Mouse (Mus musculus): ENCODE results near the gene Nckap5l. TPM values are rescaled to one million over a fixed set of nuclear protein-coding genes. Genes with fewer than 3 reads are reported as not detected.

Gene Nckap5l
- 1 to 10 TPM; 1.2 to 2.3 TPM for polyA plus RNA-seq (2017; shearing (Covaris generic))

DNA sequence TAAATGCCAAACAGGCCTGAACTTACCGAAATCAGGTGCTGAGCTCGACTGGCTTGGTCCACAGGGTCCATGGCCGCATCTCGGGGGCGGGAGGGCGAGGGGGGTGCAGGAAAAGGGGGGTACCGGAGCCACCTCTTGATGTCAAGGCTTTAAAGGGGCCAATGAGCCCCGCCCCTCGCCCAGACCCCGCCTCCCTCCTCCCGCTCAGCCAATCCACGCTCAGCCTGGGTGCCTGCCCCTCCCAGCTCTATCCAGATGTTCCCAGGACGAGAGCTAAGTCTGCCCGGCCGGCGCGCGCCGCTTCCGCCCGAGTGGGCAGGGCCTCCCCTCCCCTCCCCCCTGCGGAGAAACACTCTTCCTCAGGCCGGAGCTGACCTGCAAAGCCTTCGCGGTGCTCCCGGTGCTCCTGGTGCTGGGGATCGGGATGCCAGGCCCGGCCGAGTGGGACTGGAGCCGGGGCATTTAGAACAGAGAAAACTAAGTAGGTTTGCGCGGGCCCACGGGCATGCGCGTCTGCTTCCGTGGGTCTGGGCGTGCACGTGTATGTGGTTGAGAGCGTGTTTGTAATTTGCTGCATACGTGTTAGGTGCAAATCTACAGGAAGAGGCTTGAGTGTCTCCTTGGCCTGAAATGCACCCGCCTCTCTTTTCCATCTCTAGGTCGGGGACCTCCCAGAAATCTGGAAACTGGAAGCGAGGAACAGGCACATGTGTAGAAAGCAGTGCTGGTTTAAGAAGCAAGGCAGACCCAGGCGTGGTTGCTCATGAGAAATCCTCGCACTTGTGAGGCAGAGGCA lies at the start of gene Nckap5l:
Nckap5l (minus strand) TSS at position 143 of the 796 bp plus-strand sequence.
- ATAC-seq = peak; percentile 94

DNA sequence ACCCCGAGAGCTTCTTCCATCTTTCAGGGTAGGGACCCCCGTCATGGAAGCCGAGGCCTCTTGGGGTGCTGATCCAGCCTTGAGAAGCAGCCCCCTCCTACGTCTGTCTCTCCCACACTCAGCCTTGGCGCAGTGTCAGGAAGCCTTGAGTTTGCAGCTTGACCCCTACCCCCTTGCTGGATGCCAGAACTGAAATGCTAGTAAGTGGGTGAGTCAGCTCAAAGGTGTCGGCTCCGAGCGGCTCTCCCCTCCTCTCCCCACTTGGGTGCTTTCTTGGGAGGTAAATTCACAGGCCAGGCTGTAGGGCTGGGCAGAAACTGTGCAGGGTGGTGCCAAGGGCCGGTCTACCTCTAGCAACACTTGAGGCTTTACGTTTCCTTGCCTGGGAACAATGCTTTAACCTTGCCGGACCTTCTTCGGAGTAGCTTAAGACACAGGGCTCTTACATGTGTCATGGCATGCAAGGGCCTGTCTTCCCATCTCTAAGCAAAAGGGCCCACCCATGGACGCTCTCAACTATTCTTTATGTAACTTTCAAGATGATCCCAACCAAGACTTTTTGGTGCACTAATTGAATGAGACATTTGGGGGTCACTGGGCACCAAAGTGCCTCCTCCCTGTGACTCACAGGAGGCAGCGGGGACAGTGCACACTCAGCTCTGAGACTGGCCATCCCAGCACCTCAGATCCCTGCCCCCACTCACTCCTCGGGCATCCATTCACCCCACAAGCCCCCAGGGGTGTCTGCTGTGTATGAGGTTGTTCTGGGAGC lies 48.0 kb upstream of the Nckap5l start:
- ATAC-seq = no peak

- ATAC-seq = no peak
These were observed 45.7 kb upstream of the Nckap5l start for GRCm38 (mm10) chr15:99503256-99503655.

GRCm38 (mm10) chr15:99502311-99502831 lies 44.8 kb upstream of the Nckap5l start:
- no peak for ATAC-seq

GRCm38 (mm10) chr15:99501292-99502260 lies 44.0 kb upstream of the Nckap5l start:
- no peak for ATAC-seq

GRCm38 (mm10) chr15:99500320-99500719 lies 42.8 kb upstream of the Nckap5l start:
- no peak for ATAC-seq

DNA sequence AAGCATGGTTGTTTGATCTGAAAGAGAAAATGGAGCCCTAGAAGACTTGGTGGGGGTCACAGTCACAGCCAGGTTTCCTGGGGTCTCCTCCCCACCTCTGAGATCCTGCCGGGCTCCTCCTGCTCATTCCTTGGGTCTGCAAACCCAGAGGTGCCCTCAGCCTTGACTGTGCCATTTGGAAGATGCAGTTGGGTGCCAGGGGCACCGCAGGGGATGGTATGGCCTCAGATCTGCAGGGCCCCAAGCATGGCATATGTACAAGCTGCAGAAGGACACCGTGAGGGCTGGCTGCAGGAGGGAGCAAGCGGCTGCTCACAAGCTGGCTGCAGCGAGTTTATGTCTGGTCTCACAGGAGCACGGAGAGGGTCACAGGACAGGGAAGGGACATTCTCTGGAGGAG lies 42.2 kb upstream of the Nckap5l start:
- no peak for ATAC-seq

DNA sequence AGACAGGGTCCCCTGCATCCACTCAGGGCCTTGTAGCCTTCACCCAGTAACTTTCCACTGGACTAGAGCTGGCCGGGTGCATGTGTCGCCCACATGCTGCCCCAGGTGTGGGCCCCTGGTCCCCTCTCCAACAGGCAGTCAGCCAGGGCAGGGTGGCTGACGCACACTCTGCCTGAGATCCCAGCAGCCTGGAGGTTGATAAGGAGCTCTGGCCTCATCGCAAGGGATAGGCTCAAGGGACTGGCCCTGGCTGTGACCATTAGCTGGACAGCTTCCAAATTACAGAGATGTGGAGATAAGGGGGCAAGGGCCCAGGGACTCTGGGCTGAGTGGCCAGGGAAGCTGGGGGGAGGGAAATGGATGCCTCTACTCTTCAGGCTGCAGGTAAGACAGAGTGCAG lies 41.2 kb upstream of the Nckap5l start:
- ATAC-seq = no peak

DNA sequence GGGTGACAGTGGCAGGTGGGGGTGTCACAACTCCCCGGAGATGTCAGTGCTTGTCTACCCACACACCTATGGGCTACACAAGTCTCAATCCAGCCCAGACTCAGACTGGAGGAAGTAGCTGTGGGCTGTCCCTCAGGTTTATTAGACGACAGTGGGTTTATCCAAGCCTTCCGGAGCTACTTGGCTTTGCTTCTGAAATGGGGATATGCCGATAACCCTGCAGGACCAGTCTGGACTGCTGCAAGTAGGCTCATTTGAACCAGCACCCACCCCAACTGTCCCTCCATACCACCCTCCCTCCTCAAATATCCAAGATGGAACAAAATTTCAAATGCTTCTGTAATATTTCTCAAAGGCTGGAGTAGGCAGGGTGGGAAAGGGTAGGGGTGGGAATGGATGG lies 40.8 kb upstream of the Nckap5l start:
- no peak for ATAC-seq

GRCm38 (mm10) chr15:99497527-99498242 lies 40.1 kb upstream of the Nckap5l start:
- ATAC-seq = no peak

- ATAC-seq = no peak
These were observed 39.5 kb upstream of the Nckap5l start for GRCm38 (mm10) chr15:99497061-99497460.

DNA sequence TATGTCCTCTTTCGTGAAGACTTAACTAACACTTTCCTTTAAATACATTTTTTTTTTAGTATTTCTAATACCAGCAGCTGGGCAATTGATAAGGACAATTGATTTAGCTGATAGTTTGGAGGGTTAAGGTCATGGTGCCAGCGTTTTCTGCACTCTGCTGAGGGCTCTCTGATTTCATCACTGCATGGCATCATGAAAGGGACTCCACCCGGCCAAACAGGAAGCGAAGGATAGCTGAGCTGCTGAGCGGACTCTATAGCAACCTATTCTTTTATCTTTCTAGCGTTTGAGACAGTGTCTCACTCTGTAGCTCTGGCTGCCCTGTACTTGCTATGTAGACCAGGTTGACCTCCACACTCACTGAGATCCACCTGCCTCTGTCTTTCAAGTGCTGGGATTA lies 27.2 kb upstream of the Nckap5l start:
- no peak for ATAC-seq

DNA sequence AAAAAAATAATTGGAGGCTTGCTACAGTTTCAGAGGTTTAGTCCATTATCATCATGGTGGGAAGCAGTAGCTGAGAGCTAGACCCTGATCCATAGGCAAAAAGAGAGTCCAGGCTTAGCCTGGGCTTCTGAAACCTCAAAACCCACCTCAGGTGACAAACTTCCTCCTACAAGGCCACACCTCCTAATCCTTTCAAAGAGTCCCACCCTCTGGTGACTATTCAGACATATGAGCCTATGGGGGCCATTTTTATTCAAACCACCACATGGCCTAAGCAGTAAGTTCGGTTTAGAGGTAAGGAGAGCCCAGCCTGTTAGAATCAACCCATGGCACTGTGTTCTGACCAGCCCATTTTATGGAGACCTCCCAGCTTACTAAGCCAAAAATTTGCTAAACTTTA lies 18.3 kb upstream of the Nckap5l start:
- ATAC-seq = no peak

DNA sequence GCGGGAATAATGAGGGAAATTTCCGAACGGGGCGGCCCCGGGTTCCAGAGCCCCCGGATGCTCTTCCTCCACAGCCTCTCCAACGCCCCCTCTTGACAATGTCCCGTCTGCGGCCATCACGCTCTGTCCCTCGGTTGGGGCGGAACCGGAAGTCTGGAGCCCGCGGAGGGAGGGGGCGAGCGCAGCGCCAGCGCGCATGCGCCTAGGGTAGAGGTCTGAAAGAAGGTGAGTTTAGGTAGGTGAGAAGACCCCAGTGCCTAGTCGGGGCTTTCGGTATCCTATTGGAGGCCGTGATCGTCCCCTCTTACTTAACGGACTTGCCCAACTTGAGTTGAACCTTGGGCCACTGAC lies 17.0 kb upstream of the Nckap5l start, which contains the start of gene Bcdin3d:
Bcdin3d (minus strand) TSS at position 155 of the 351 bp plus-strand sequence.
- ATAC-seq = peak; percentile 74

DNA sequence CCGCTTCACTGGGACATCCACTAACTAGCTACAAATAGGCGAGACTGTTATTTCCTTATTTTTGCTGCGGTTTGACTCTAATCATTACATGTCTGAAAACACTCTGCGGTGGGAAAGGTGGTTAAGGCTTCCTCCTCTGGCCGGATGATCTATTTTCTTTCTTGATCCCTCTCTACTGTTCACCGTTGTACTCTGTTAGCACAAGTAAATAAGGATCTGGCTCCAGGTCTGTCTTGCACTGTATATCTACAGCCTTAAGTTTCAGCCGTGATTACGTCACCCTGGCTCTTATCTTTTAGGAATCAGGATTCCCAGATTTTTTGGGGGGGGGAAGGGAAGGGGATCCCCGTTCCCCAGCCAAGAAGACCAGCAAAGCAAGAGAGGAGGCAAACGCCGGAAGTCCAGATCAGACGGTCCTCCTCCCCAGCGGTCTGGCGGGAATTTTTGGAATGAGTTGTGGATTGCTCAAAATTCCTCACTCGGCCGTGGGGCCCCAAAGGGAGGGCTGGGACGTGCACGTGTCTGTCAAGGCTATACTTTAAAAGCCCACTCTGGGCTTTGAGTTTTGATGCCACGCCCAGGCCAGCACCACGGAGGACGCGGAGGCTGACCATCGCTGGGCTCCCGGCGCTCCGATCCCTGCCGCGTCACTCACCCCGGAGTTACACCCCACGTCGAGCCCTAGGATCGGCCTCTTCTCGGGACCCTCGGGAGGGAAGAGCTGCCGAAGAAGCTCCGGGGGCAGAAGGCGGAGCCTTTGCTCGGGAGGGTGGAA lies 16.4 kb upstream of the Nckap5l start:
- peak; percentile 20 for ATAC-seq

DNA sequence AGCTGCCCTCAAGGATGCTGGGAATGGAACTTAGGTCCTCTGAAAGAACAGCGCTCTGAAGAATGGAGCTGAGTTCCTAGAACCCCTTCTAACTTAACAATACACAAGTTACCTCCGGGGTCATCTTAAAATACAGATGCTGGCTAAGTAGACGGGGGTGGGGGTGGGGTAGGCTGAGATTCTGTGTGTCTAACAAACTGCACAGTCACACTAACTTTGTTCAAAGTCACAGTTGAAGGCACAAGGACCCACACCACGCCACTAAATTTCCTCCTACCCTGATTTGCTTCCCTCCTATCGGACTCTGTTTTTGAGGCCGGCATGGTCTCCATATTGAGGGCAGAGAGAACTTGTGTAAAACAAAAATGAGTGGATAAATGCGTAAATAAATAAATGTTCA lies 15.4 kb upstream of the Nckap5l start:
- ATAC-seq = no peak

GRCm38 (mm10) chr15:99471677-99472063 lies 14.1 kb upstream of the Nckap5l start:
- ATAC-seq = peak; percentile 30

- peak; percentile 44 for ATAC-seq
These were observed 13.6 kb upstream of the Nckap5l start for GRCm38 (mm10) chr15:99470971-99471676.

DNA sequence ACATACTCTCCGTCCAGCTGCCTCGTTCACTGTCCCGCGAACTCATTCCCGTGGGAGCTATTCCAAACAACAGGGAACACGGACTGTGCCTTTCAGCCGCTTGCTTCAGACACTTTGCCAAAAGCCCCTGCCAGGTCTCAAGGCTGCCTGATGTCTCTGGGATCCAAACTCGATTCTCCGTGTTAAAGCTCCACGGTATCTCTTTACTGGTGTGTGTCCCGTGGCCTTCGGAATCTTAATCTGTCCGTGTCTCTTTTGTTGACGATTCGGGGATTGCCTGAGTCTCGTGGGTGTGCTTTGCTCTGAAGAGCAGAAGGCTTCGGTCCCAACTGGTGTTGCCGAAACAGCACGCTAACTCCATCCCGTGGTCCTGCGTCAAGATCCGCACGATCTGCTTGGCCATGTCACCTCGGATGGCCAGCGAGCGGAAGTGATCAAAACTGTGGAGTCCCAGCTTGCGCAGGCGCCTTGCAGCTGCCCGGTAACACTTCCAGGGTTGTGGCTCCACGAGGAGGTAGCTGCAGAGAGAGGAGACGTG lies 12.7 kb upstream of the Nckap5l start:
- no peak for ATAC-seq

- ATAC-seq = no peak
These were observed 12.2 kb upstream of the Nckap5l start for GRCm38 (mm10) chr15:99469736-99470135.
